Mouse (Mus musculus) E14TG2a.4 (cell line): Measurements from ENCODE around the gene Nob1.

ENCODE experiments used
- CTCF ChIP-seq: conservative IDR thresholded peaks from 2 replicates; pipeline ENCODE4 v1.5.1; 2014; ENCODE audit warnings: low read length
- NANOG ChIP-seq: IDR thresholded peaks from 2 replicates; pipeline ENCODE4 v1.6.1; 2014; ENCODE audit warnings: borderline replicate concordance, low read length, mixed read lengths

DNA sequence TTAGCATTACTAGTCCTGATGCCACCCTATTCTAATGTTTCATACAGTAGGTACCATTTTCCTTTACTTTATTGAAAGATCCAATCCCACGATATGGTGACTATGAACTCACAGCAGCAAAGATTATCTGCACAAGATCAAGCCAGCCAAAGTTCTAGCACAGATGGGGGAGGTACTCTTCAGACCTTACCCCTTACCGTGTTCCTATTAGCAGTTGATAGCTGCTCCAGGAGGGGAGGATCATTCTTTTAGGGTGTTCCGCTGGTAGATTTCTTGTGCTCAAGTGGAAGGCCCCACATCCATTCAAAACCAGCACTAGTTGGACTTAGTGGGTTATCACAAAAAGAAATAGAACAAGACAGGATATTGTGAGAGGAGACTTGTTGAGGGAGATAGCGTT is 43.2 kb downstream of the Nob1 start:
- TF ChIP-seq CTCF: no peak
- no peak for TF ChIP-seq NANOG
